Comparison of ENCODE assay signal across 7 mouse cellular contexts in genomic region chr9:41475326-41475725, GRCm38 (mm10).
A peak's percentile ranks its signal among the peaks of the same experiment; 100 is the strongest.
DNase-seq lines count a peak whose midpoint lies in the region; ATAC-seq lines count a peak whose summit lies in the region.

No protein-coding gene starts in this region.

- H3K4me2 ChIP-seq in hindbrain, embryonic 14.5 days (replicated peaks) = peak overlapping the region; percentile 35
- peak overlapping the region; percentile 28 for H3K4me2 ChIP-seq in midbrain, embryonic 12.5 days (replicated peaks)

- H3K4me1 ChIP-seq in brown adipose tissue, adult 24 weeks (ENCODE audit: control insufficient read depth, insufficient read depth, insufficient read length, low read length) = no peaks in the 10 kb centered on the region
- peaks cover 24% of the 10 kb centered on the region for H3K4me1 ChIP-seq in forebrain, embryonic 10.5 days
- H3K4me1 ChIP-seq in hindbrain, embryonic 14.5 days (replicated peaks; ENCODE audit: control insufficient read depth, insufficient read depth, low read length) = peaks cover 36% of the 10 kb centered on the region
- H3K4me1 ChIP-seq in midbrain, embryonic 12.5 days = peaks cover 22% of the 10 kb centered on the region

- H3K9ac ChIP-seq in hindbrain, embryonic 14.5 days = no peak overlapping the region
- H3K9ac ChIP-seq in midbrain, embryonic 12.5 days (replicated peaks) = peak overlapping the region; percentile 26

- peak overlapping the region; percentile 37 for H3K4me3 ChIP-seq in brown adipose tissue, adult 24 weeks (ENCODE audit: insufficient read depth, low read depth, low read length)
- H3K4me3 ChIP-seq in forebrain, embryonic 10.5 days = no peak overlapping the region
- no peak overlapping the region; the same call in 1 of the 2 replicates for H3K4me3 ChIP-seq in hindbrain, embryonic 14.5 days (replicated peaks; ENCODE audit: low read length)
- H3K4me3 ChIP-seq in midbrain, embryonic 12.5 days = no peak overlapping the region

- H3K27me3 ChIP-seq in forebrain, embryonic 10.5 days (ENCODE audit: poor library complexity, severe bottlenecking) = no peaks in the 10 kb centered on the region
- H3K27me3 ChIP-seq in hindbrain, embryonic 14.5 days (ENCODE audit: control insufficient read depth, insufficient read depth, low read length) = no peaks in the 10 kb centered on the region
- H3K27me3 ChIP-seq in midbrain, embryonic 12.5 days = no peaks in the 10 kb centered on the region

- DNase-seq in forebrain, embryonic 10.5 days (ENCODE audit: extremely low spot score, low spot score) = no peak
- no peak for DNase-seq in hindbrain, embryonic 14.5 days (ENCODE audit: low spot score)
- DNase-seq in right cerebral cortex, adult 18-20 months = no peak
- no peak for DNase-seq in layer of hippocampus, postnatal 25 days (ENCODE audit: extremely low spot score in 1 of 2, low spot score in 1 of 2)
- no peak for DNase-seq in thymus, adult 18-20 months

- no peak for ATAC-seq in hindbrain, embryonic 14.5 days (ENCODE audit: low FRiP score)
- no peak for ATAC-seq in midbrain, embryonic 12.5 days (ENCODE audit: low FRiP score, low read depth)

- H3K9me3 ChIP-seq in forebrain, embryonic 10.5 days = no peaks in the 10 kb centered on the region
- no peaks in the 10 kb centered on the region for H3K9me3 ChIP-seq in hindbrain, embryonic 14.5 days (ENCODE audit: control insufficient read depth, low read length)
- no peaks in the 10 kb centered on the region for H3K9me3 ChIP-seq in midbrain, embryonic 12.5 days

- H3K27ac ChIP-seq in brown adipose tissue, adult 24 weeks (replicated peaks; ENCODE audit: low read depth, low read length) = peak overlapping the region; percentile 33
- peak overlapping the region; percentile 84 for H3K27ac ChIP-seq in forebrain, embryonic 10.5 days
- H3K27ac ChIP-seq in hindbrain, embryonic 14.5 days = peak overlapping the region; percentile 75
- no peak overlapping the region for H3K27ac ChIP-seq in midbrain, embryonic 12.5 days (replicated peaks)

- no peaks in the 10 kb centered on the region for H3K36me3 ChIP-seq in forebrain, embryonic 10.5 days (replicated peaks)
- no peaks in the 10 kb centered on the region for H3K36me3 ChIP-seq in hindbrain, embryonic 14.5 days (replicated peaks; ENCODE audit: control insufficient read depth, insufficient read depth)
- H3K36me3 ChIP-seq in midbrain, embryonic 12.5 days = no peaks in the 10 kb centered on the region

- WGBS in forebrain, embryonic 10.5 days = 87% methylated on average over 8 of the region's 8 CpGs
- WGBS in hindbrain, embryonic 14.5 days = 78% methylated on average over 8 of the region's 8 CpGs
- WGBS in midbrain, embryonic 12.5 days = 85% methylated on average over 8 of the region's 8 CpGs
